Comparison of ENCODE assay signal across 7 mouse cellular contexts in genomic region chr10:3740504-3741388, GRCm38 (mm10). TPM values are rescaled to one million over a fixed set of nuclear protein-coding genes. Genes with fewer than 3 reads are reported as not detected.
DNase-seq lines count a peak whose midpoint lies in the region; ATAC-seq lines count a peak whose summit lies in the region.

No protein-coding gene starts in this region.

- peak overlapping the region; percentile 59 for H3K4me3 ChIP-seq in hindbrain, embryonic 13.5 days
- H3K4me3 ChIP-seq in macrophage (ENCODE audit: inconsistent target) = peak overlapping the region; percentile 52

- H3K4me2 ChIP-seq in hindbrain, embryonic 13.5 days = peak overlapping the region; percentile 97

- under 1% methylated on average over 36 of the region's 47 CpGs for WGBS in hindbrain, embryonic 13.5 days
- WGBS in macrophage (ENCODE audit: missing documents) = under 1% methylated on average over 36 of the region's 47 CpGs

- H3K4me1 ChIP-seq in hindbrain, embryonic 13.5 days (replicated peaks) = peaks cover 5% of the 10 kb centered on the region

- peak; percentile 86 for ATAC-seq in hindbrain, embryonic 13.5 days (ENCODE audit: low FRiP score)

- peak overlapping the region; percentile 76 for H3K9ac ChIP-seq in hindbrain, embryonic 13.5 days

- H3K79me2 ChIP-seq in macrophage (ENCODE audit: inconsistent target) = no peaks in the 10 kb centered on the region

- no peaks in the 10 kb centered on the region for H3K36me3 ChIP-seq in hindbrain, embryonic 13.5 days
- no peaks in the 10 kb centered on the region for H3K36me3 ChIP-seq in macrophage (ENCODE audit: inconsistent target)

- H3K27me3 ChIP-seq in hindbrain, embryonic 13.5 days = peaks cover 9% of the 10 kb centered on the region; the same call in 1 of the 2 replicates

- H3K9me3 ChIP-seq in hindbrain, embryonic 13.5 days = no peaks in the 10 kb centered on the region

- peak overlapping the region; percentile 78 for H3K27ac ChIP-seq in hindbrain, embryonic 13.5 days
- H3K27ac ChIP-seq in macrophage = no peak overlapping the region

- DNase-seq in ZHBTc4 (ENCODE audit: low read depth, low spot score) = peak; percentile 81
- DNase-seq in cerebellum, adult 9-10 months = peak; percentile 11
- peak; percentile 25 to 41 for DNase-seq in frontal cortex, postnatal 10 days (ENCODE audit: low spot score in 2 of 2)
- peak; percentile 19 to 22 for DNase-seq in left cerebral cortex, adult 8-10 months (ENCODE audit: low spot score in 2 of 2)
- DNase-seq in right cerebral cortex, postnatal 10 days (ENCODE audit: low spot score in 2 of 2) = peak; percentile 45 to 54

RNA-seq across cellular contexts. Expression of gene Plekhg1, which starts 0.6 kb away (rescaled TPM):
- 7.4 and 9.0 TPM in 2 replicates for polyA plus RNA-seq in hindbrain, embryonic 13.5 days (2015; fragmentation: Nextera tagmentation; extraction: Ambion mirVana)
- total RNA-seq in left cerebral cortex, adult 8-10 months (2022) = 10 to 100 TPM in 1 of 4 experiments, 1 to 10 TPM in 3; 9.2 to 15.2 (median 9.3) TPM
- 10 to 100 TPM in 16 of 26 experiments, 1 to 10 TPM in 10; 3.2 to 26.1 (median 12.0) TPM for total RNA-seq in macrophage (2018; cell fraction: chromatin; rRNA removed)
- total RNA-seq in macrophage (2018; cell fraction: cytosol; rRNA removed) = 1 to 10 TPM in 25 of 26 experiments, under 1 TPM in 1; 0.86 to 8.1 (median 2.7) TPM
- 10 to 100 TPM in 12 of 26 experiments, 1 to 10 TPM in 14; 3.1 to 20.4 (median 9.1) TPM for total RNA-seq in macrophage (2018; cell fraction: nucleus; rRNA removed)
- 1.1 to 1.3 TPM (median 1.1 TPM) in 3 replicates for polyA plus RNA-seq in macrophage (2018)

Comparison
In these comparisons a context has a peak if more than half of its experiments do, and no peak if none do; other contexts are left out.
1. DNase-seq: peak in every context shown above with its lines; median percentile 81 in ZHBTc4; 50 in right cerebral cortex, postnatal 10 days; 33 in frontal cortex, postnatal 10 days; 20 in left cerebral cortex, adult 8-10 months; 11 in cerebellum, adult 9-10 months.